Mouse (Mus musculus) intestine, embryonic 14.5 days (tissue): ENCODE measurements around the gene Timeless. TPM values are rescaled to one million over a fixed set of nuclear protein-coding genes. Genes with fewer than 3 reads are reported as not detected.
A peak's percentile ranks its signal among the peaks of the same experiment; 100 is the strongest.
"Not testable (repeated sequence)": the region's sequence is repeated elsewhere in the genome, so short reads cannot be mapped to it uniquely, and the experiment has no call there.

ENCODE experiments used
- ATAC-seq: fragments of 200-750 bp; cut with Nextera tagmentation; replicated peaks from 2 replicates; pipeline ENCODE4 v1.8.0; 2017; ENCODE audit warnings: low read depth, moderate number of reproducible peaks, moderate TSS enrichment, moderate library complexity; ENCODE audit not compliant: low FRiP score, low TSS enrichment
- DNase-seq: peaks from one replicate; pipeline ENCODE4 v3.0.0-alpha.2; 2018; ENCODE audit warnings: low spot score
- H3K27ac ChIP-seq: fragments of 300-500 bp; sonication (generic); 2 replicates; pipeline ENCODE4 v1.5.1; 2014; ENCODE audit warnings: low read depth, mild to moderate bottlenecking, control low read depth
- H3K27me3 ChIP-seq: fragments of 300-500 bp; sonication (generic); replicated peaks from 2 replicates; pipeline ENCODE4 v1.6.1; 2014; ENCODE audit warnings: low read length, control low read depth; ENCODE audit not compliant: control insufficient read depth, insufficient read depth
- H3K36me3 ChIP-seq: fragments of 300-500 bp; sonication (generic); 2 replicates; pipeline ENCODE4 v1.6.1; 2014; ENCODE audit warnings: low read length, control low read depth; ENCODE audit not compliant: control insufficient read depth, insufficient read depth
- H3K4me1 ChIP-seq: fragments of 300-500 bp; sonication (generic); replicated peaks from 2 replicates; pipeline ENCODE4 v1.6.1; 2014; ENCODE audit warnings: low read length, control low read depth, mixed read lengths; ENCODE audit not compliant: control insufficient read depth, insufficient read depth
- H3K4me2 ChIP-seq: fragments of 300-500 bp; sonication (generic); 2 replicates; pipeline ENCODE4 v1.6.1; 2014; ENCODE audit warnings: low read length
- H3K4me3 ChIP-seq: fragments of 300-500 bp; sonication (generic); 2 replicates; pipeline ENCODE4 v1.5.1; 2014; ENCODE audit warnings: low read depth, low read length, control low read depth, mixed read lengths
- H3K9ac ChIP-seq: fragments of 300-500 bp; sonication (generic); 2 replicates; pipeline ENCODE4 v1.6.1; 2014; ENCODE audit warnings: mild to moderate bottlenecking, low read length
- H3K9me3 ChIP-seq: fragments of 300-500 bp; sonication (generic); 2 replicates; pipeline ENCODE4 v1.6.1; 2016; ENCODE audit warnings: low read length, control low read depth; ENCODE audit not compliant: control insufficient read depth
- WGBS: fragments of 180-500 bp; shearing (Covaris S2); extraction: QIAGEN DNeasy Blood & Tissue Kit; methylation state at CpG from one replicate; pipeline ENCODE4 v1.1.7; 2014; 5-methylcytosine and 5-hydroxymethylcytosine counted together
- polyA plus RNA-seq: library from polyadenylated mRNA; unstranded; fragments of >200 nt; fragmentation: Nextera tagmentation; extraction: Ambion mirVana; gene quantifications from 2 replicates; pipeline ENCODE4 v1.2.1, GENCODE M21; 2014

The Timeless gene
- polyA plus RNA-seq: 58.1 and 59.5 TPM in 2 replicates

- ATAC-seq (peak; percentile 91), DNase-seq (peak; percentile 97)
- WGBS: under 1% methylated on average over 58 of the region's 58 CpGs
- peak within 1 kb of the TSS; percentile 70 for H3K4me2 ChIP-seq
- peak within 1 kb of the TSS; percentile 93 for H3K27ac ChIP-seq
- H3K4me1 ChIP-seq: peaks cover 8% of the 10 kb centered on the region
- 0 out of 2 replicates have a peak, but pooled peaks cover 11% of the 10 kb centered on the region for H3K36me3 ChIP-seq
- H3K27me3 ChIP-seq: no peaks in the 10 kb centered on the region
- no peaks in the 10 kb centered on the region for H3K9me3 ChIP-seq
- peak within 1 kb of the TSS; percentile 62 for H3K9ac ChIP-seq
- H3K4me3 ChIP-seq: peak within 1 kb of the TSS; percentile 58
Observed at GRCm38 (mm10) chr10:128231697-128232419, at the start of gene Timeless. Timeless (plus strand) TSS chr10:128232065.

GRCm38 (mm10) chr10:128184296-128184695, 47.6 kb upstream of the Timeless start:
- no peak overlapping the region for H3K4me3 ChIP-seq
- ATAC-seq: no peak
- no peaks in the 10 kb centered on the region for H3K27me3 ChIP-seq
- no peak for DNase-seq
- H3K4me1 ChIP-seq: peaks cover 10% of the 10 kb centered on the region
- no peak overlapping the region for H3K4me2 ChIP-seq
- no peaks in the 10 kb centered on the region for H3K36me3 ChIP-seq
- no peak overlapping the region for H3K9ac ChIP-seq
- 78% methylated on average over 2 of the region's 2 CpGs for WGBS
- H3K27ac ChIP-seq: no peak overlapping the region
- no peaks in the 10 kb centered on the region for H3K9me3 ChIP-seq

DNA sequence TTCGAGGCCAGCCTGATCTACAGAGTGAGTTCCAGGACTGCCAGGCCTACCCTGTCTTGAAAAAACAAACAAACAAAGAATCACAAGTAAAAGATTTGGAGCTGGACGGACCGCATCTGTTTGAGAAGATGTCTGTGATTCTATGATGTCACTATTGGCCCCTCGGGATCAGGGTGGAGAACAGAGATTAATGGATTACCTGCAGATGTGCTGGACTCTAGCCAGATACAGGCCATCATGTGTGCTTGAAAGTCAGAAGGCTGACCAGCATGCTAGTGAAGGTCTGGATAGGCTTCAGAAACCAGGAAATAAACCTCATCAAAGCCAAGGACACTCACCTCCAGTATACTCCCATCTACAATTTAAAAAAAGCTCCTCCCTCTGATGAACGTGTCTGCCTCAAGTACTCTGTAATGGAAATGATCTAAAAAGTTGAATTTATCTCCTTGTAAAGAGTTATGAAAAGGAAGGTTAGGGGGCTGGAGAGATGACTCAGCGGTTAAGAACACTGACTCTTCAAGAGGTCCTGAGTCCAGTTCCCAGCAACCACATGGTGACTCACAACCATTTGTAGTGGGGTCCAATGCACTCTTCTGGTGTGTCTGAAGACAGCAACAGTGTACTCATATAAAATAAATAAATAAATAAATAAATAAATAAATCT, 46.5 kb upstream of the Timeless start:
- Histone ChIP-seq H3K36me3 (no peaks in the 10 kb centered on the region), H3K9me3 (no peaks in the 10 kb centered on the region), H3K27me3 (no peaks in the 10 kb centered on the region), H3K4me3 (no peak overlapping the region), H3K4me1 (no peaks in the 10 kb centered on the region), H3K9ac (no peak overlapping the region), H3K4me2 (no peak overlapping the region), H3K27ac (no peak overlapping the region)
- DNase-seq (no peak), ATAC-seq (0 out of 2 replicates have a peak, but pooled peaks have one; percentile 19)
- 69% methylated on average over 6 of the region's 6 CpGs for WGBS

- ATAC-seq (peak; percentile 65), DNase-seq (peak; percentile 98)
- H3K9ac ChIP-seq: no peak overlapping the region
- H3K4me2 ChIP-seq: no peak overlapping the region
- no peak overlapping the region for H3K27ac ChIP-seq
- no peaks in the 10 kb centered on the region for H3K4me1 ChIP-seq
- no peaks in the 10 kb centered on the region for H3K27me3 ChIP-seq
- 56% methylated on average over 2 of the region's 2 CpGs for WGBS
- no peaks in the 10 kb centered on the region for H3K9me3 ChIP-seq
- no peaks in the 10 kb centered on the region for H3K36me3 ChIP-seq
- H3K4me3 ChIP-seq: no peak overlapping the region
Observed at GRCm38 (mm10) chr10:128185959-128186358, 45.9 kb upstream of the Timeless start.

DNA sequence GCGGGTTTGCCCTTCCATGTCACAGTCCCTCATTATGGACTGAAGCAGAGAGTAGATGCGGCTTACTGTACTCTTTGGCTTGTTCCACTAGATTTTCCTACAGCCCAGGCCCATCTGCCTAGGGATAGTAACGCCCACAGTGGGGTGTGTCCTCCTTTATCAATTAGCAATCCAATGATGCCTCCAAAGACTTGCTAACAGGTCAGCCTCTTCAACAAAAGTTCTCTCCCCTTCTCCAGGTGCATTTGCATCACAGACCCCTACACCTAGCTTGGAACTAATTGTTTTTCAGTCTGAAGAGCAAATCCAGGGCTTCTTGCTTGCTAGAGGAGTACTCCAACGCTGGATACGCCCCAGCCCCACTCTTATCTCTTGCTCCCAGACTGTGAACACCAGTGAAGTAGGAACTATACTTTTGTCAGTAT, 44.7 kb upstream of the Timeless start:
- H3K27ac ChIP-seq: no peak overlapping the region
- H3K9ac ChIP-seq: no peak overlapping the region
- H3K36me3 ChIP-seq: no peaks in the 10 kb centered on the region
- H3K27me3 ChIP-seq: no peaks in the 10 kb centered on the region
- H3K4me2 ChIP-seq: no peak overlapping the region
- H3K4me1 ChIP-seq: no peaks in the 10 kb centered on the region
- H3K9me3 ChIP-seq: no peaks in the 10 kb centered on the region
- no peak for ATAC-seq
- WGBS: 70% methylated on average over 5 of the region's 5 CpGs
- H3K4me3 ChIP-seq: no peak overlapping the region
- no peak for DNase-seq

DNA sequence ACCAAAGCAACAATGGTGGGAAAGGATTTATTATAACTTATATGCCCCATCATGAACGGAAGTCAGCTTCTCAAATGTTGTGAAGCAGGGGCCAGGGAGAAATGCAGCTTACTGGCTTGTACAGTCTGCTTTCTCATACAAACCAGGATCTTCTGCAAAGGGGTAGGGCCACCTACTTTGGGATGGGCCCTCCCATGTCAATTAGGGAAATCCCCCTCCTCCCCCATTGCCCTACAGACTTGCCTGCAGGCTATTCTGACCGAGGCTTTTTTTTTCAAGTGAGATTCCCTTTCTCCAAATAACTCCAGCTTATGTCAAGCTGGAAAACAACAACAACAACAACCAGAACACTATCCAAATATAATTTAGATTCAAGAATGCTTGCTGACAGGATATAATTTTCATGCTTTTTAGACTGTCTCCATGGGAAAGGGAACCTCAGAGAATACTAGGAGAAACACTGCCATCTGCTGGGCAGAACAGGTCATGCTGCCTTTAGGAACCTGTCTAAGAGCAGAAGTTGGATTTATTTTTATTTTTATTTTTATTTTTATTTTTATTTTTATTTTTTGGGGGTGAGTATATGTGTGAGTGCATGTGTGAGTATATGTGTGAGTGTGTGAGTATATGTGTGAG, 43.5 kb upstream of the Timeless start:
- DNase-seq: peak; percentile 82
- no peaks in the 10 kb centered on the region for H3K9me3 ChIP-seq
- H3K9ac ChIP-seq: no peak overlapping the region
- no peak overlapping the region for H3K4me2 ChIP-seq
- H3K27me3 ChIP-seq: no peaks in the 10 kb centered on the region
- no peaks in the 10 kb centered on the region for H3K36me3 ChIP-seq
- 48% methylated on average over 2 of the region's 2 CpGs for WGBS
- no peaks in the 10 kb centered on the region for H3K4me1 ChIP-seq
- no peak overlapping the region for H3K4me3 ChIP-seq
- ATAC-seq: no peak
- no peak overlapping the region for H3K27ac ChIP-seq

DNA sequence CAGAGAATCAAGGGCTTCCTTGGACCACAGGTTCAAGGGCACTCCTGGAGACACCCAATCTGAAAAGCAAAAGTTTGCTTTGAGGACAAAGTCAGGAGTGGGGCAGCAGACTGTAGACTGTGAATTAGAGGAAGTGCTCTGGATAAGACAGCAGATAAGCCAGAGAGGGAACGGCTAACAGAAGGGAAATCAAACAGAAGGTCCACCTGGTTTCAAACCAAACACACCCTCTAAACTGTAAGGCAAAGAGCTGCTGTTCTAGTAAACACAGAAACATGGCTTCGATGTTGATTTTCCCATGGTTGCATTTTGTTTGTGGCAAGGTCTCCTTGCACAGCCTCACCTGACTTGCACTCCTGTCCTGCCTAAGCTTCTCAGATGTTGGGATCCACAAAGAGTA, 40.4 kb upstream of the Timeless start:
- no peak for DNase-seq
- peaks cover 18% of the 10 kb centered on the region for H3K27me3 ChIP-seq
- no peaks in the 10 kb centered on the region for H3K9me3 ChIP-seq
- no peaks in the 10 kb centered on the region for H3K36me3 ChIP-seq
- 56% methylated on average over 2 of the region's 2 CpGs for WGBS
- H3K9ac ChIP-seq: no peak overlapping the region
- no peak overlapping the region for H3K4me3 ChIP-seq
- no peak for ATAC-seq
- no peak overlapping the region for H3K4me2 ChIP-seq
- peaks cover 8% of the 10 kb centered on the region for H3K4me1 ChIP-seq
- no peak overlapping the region for H3K27ac ChIP-seq

- H3K9ac ChIP-seq, H3K4me2 ChIP-seq, DNase-seq, H3K4me1 ChIP-seq, ATAC-seq, H3K36me3 ChIP-seq, H3K27ac ChIP-seq, H3K9me3 ChIP-seq, H3K4me3 ChIP-seq: not testable (repeated sequence)
- 89% methylated on average over 3 of the region's 3 CpGs for WGBS
- H3K27me3 ChIP-seq: peaks cover 18% of the 10 kb centered on the region
Observed at GRCm38 (mm10) chr10:128192030-128192766, 39.7 kb upstream of the Timeless start.
